Mouse (Mus musculus): ENCODE measurements at regions not wholly inside any gene's neighbourhood (a gene's known extent, or its start where the extent isn't known, plus 50 kb on each side); places are given as distances from the start of the nearest gene placed in this dataset.

GRCm38 (mm10) chr15:61410789-61411188 lies 488.0 kb upstream of the A1bg start:
- H3K36me3 ChIP-seq (replicated peaks; ENCODE audit: low read length) = no peaks in the 10 kb centered on the region
- TF ChIP-seq FLI1 (IDR thresholded peaks at IDR 0.05; ENCODE audit: low read length) (no peak), GATA1 (IDR thresholded peaks at IDR 0.05; ENCODE audit: borderline replicate concordance, low read length) (no peak)
- no peaks in the 10 kb centered on the region for H3K9me3 ChIP-seq
- no peak overlapping the region for H3K4me3 ChIP-seq (replicated peaks)
- no peaks in the 10 kb centered on the region for H3K4me1 ChIP-seq
- no peaks in the 10 kb centered on the region for H3K27me3 ChIP-seq (replicated peaks)

- no peak overlapping the region for H3K4me3 ChIP-seq (replicated peaks)
- H3K36me3 ChIP-seq (replicated peaks; ENCODE audit: low read length) = no peaks in the 10 kb centered on the region
- H3K4me1 ChIP-seq = no peaks in the 10 kb centered on the region
- no peak for TF ChIP-seq GATA1 (IDR thresholded peaks at IDR 0.05; ENCODE audit: borderline replicate concordance, low read length)
- TF ChIP-seq FLI1 (IDR thresholded peaks at IDR 0.05; ENCODE audit: low read length) = no peak
- no peaks in the 10 kb centered on the region for H3K27me3 ChIP-seq (replicated peaks)
- H3K9me3 ChIP-seq = no peaks in the 10 kb centered on the region
Observed at GRCm38 (mm10) chr15:61408621-61409020, 485.8 kb upstream of the A1bg start.

GRCm38 (mm10) chr15:61400720-61401119 lies 477.9 kb upstream of the A1bg start:
- Histone ChIP-seq H3K4me3 (replicated peaks) (no peak overlapping the region), H3K4me1 (no peaks in the 10 kb centered on the region), H3K36me3 (replicated peaks; ENCODE audit: low read length) (no peaks in the 10 kb centered on the region), H3K27me3 (replicated peaks) (no peaks in the 10 kb centered on the region), H3K9me3 (no peaks in the 10 kb centered on the region)
- no peak for TF ChIP-seq GATA1 (IDR thresholded peaks at IDR 0.05; ENCODE audit: borderline replicate concordance, low read length)
- TF ChIP-seq FLI1 (IDR thresholded peaks at IDR 0.05; ENCODE audit: low read length) = no peak

GRCm38 (mm10) chr15:61399971-61400370 lies 477.2 kb upstream of the A1bg start:
- no peak for TF ChIP-seq GATA1 (IDR thresholded peaks at IDR 0.05; ENCODE audit: borderline replicate concordance, low read length)
- TF ChIP-seq FLI1 (IDR thresholded peaks at IDR 0.05; ENCODE audit: low read length) = no peak
- H3K27me3 ChIP-seq (replicated peaks) = no peaks in the 10 kb centered on the region
- H3K36me3 ChIP-seq (replicated peaks; ENCODE audit: low read length) = no peaks in the 10 kb centered on the region
- H3K4me3 ChIP-seq (replicated peaks) = no peak overlapping the region
- H3K4me1 ChIP-seq = no peaks in the 10 kb centered on the region
- no peaks in the 10 kb centered on the region for H3K9me3 ChIP-seq

GRCm38 (mm10) chr15:61398829-61399228 lies 476.0 kb upstream of the A1bg start:
- no peaks in the 10 kb centered on the region for H3K4me1 ChIP-seq
- no peak overlapping the region for H3K4me3 ChIP-seq (replicated peaks)
- TF ChIP-seq FLI1 (IDR thresholded peaks at IDR 0.05; ENCODE audit: low read length) (no peak), GATA1 (IDR thresholded peaks at IDR 0.05; ENCODE audit: borderline replicate concordance, low read length) (no peak)
- H3K9me3 ChIP-seq = no peaks in the 10 kb centered on the region
- H3K36me3 ChIP-seq (replicated peaks; ENCODE audit: low read length) = no peaks in the 10 kb centered on the region
- H3K27me3 ChIP-seq (replicated peaks) = no peaks in the 10 kb centered on the region

- H3K27me3 ChIP-seq (replicated peaks) = no peaks in the 10 kb centered on the region
- no peaks in the 10 kb centered on the region for H3K4me1 ChIP-seq
- H3K9me3 ChIP-seq = no peaks in the 10 kb centered on the region
- TF ChIP-seq GATA1 (IDR thresholded peaks at IDR 0.05; ENCODE audit: borderline replicate concordance, low read length) = no peak
- H3K4me3 ChIP-seq (replicated peaks) = no peak overlapping the region
- no peaks in the 10 kb centered on the region for H3K36me3 ChIP-seq (replicated peaks; ENCODE audit: low read length)
Observed at GRCm38 (mm10) chr15:61397061-61397460, 474.2 kb upstream of the A1bg start.

GRCm38 (mm10) chr15:61395296-61395826 lies 472.5 kb upstream of the A1bg start:
- Histone ChIP-seq H3K27me3 (replicated peaks) (no peaks in the 10 kb centered on the region), H3K4me3 (replicated peaks) (no peak overlapping the region), H3K4me1 (no peaks in the 10 kb centered on the region), H3K9me3 (no peaks in the 10 kb centered on the region), H3K36me3 (replicated peaks; ENCODE audit: low read length) (no peaks in the 10 kb centered on the region)
- TF ChIP-seq GATA1 (IDR thresholded peaks at IDR 0.05; ENCODE audit: borderline replicate concordance, low read length) (no peak), FLI1 (IDR thresholded peaks at IDR 0.05; ENCODE audit: low read length) (no peak)

GRCm38 (mm10) chr15:61380666-61381065 lies 457.9 kb upstream of the A1bg start:
- H3K9me3 ChIP-seq = peaks cover 2% of the 10 kb centered on the region; the same call in 1 of the 2 replicates
- H3K36me3 ChIP-seq (replicated peaks; ENCODE audit: low read length) = no peaks in the 10 kb centered on the region
- no peaks in the 10 kb centered on the region for H3K27me3 ChIP-seq (replicated peaks)
- TF ChIP-seq GATA1 (IDR thresholded peaks at IDR 0.05; ENCODE audit: borderline replicate concordance, low read length) = no peak
- TF ChIP-seq FLI1 (IDR thresholded peaks at IDR 0.05; ENCODE audit: low read length) = no peak
- no peak overlapping the region for H3K4me3 ChIP-seq (replicated peaks)
- H3K4me1 ChIP-seq = no peaks in the 10 kb centered on the region

- Histone ChIP-seq H3K4me1 (peaks cover 2% of the 10 kb centered on the region; the same call in 1 of the 2 replicates), H3K4me3 (replicated peaks) (no peak overlapping the region), H3K36me3 (replicated peaks; ENCODE audit: low read length) (no peaks in the 10 kb centered on the region), H3K9me3 (no peaks in the 10 kb centered on the region), H3K27me3 (replicated peaks) (no peaks in the 10 kb centered on the region)
- no peak for TF ChIP-seq FLI1 (IDR thresholded peaks at IDR 0.05; ENCODE audit: low read length)
- no peak for TF ChIP-seq GATA1 (IDR thresholded peaks at IDR 0.05; ENCODE audit: borderline replicate concordance, low read length)
Observed at GRCm38 (mm10) chr15:61366276-61366675, 443.5 kb upstream of the A1bg start.

GRCm38 (mm10) chr15:61365511-61365910 lies 442.7 kb upstream of the A1bg start:
- no peaks in the 10 kb centered on the region for H3K36me3 ChIP-seq (replicated peaks; ENCODE audit: low read length)
- TF ChIP-seq FLI1 (IDR thresholded peaks at IDR 0.05; ENCODE audit: low read length) (no peak), GATA1 (IDR thresholded peaks at IDR 0.05; ENCODE audit: borderline replicate concordance, low read length) (no peak)
- no peak overlapping the region for H3K4me3 ChIP-seq (replicated peaks)

GRCm38 (mm10) chr15:61364461-61364860 lies 441.6 kb upstream of the A1bg start:
- no peak for TF ChIP-seq FLI1 (IDR thresholded peaks at IDR 0.05; ENCODE audit: low read length)
- no peak for TF ChIP-seq GATA1 (IDR thresholded peaks at IDR 0.05; ENCODE audit: borderline replicate concordance, low read length)
- Histone ChIP-seq H3K27me3 (replicated peaks) (no peaks in the 10 kb centered on the region), H3K9me3 (no peaks in the 10 kb centered on the region), H3K36me3 (replicated peaks; ENCODE audit: low read length) (no peaks in the 10 kb centered on the region), H3K4me3 (replicated peaks) (no peak overlapping the region), H3K4me1 (peaks cover 4% of the 10 kb centered on the region; the same call in 1 of the 2 replicates)

More at GRCm38 (mm10) chr15:61365511-61365910, 442.7 kb upstream of the A1bg start:
- no peaks in the 10 kb centered on the region for H3K27me3 ChIP-seq (replicated peaks)
- no peaks in the 10 kb centered on the region for H3K9me3 ChIP-seq
- peaks cover 4% of the 10 kb centered on the region; the same call in 1 of the 2 replicates for H3K4me1 ChIP-seq

Data from megakaryocyte, embryonic 14.5 days (primary cell).